Mouse (Mus musculus) C2C12 (cell line): ENCODE measurements at regions not wholly inside any gene's neighbourhood (a gene's known extent, or its start where the extent isn't known, plus 50 kb on each side); places are given as distances from the start of the nearest gene placed in this dataset.

ENCODE experiments used
- CEBPB ChIP-seq: IDR thresholded peaks from one replicate; pipeline ENCODE4 v1.6.1; 2011; ENCODE audit warnings: low read depth, mild to moderate bottlenecking, control low read depth, moderate library complexity
- CTCF ChIP-seq: IDR thresholded peaks from one replicate; pipeline ENCODE4 v1.5.1; 2011; ENCODE audit not compliant: control insufficient read depth, insufficient read depth, insufficient read length
- FOSL1 ChIP-seq: IDR thresholded peaks from one replicate; pipeline ENCODE4 v1.8.0; 2011; ENCODE audit warnings: mild to moderate bottlenecking, low read length; ENCODE audit not compliant: poor library complexity, insufficient read depth, severe bottlenecking
- MYOG ChIP-seq: IDR thresholded peaks from one replicate; pipeline ENCODE4 v1.6.1; 2011; ENCODE audit not compliant: control insufficient read depth, insufficient read length; ENCODE audit errors: extremely low read depth
- USF1 ChIP-seq: IDR thresholded peaks from one replicate; pipeline ENCODE4 v1.6.1; 2011; ENCODE audit warnings: low read depth, mild to moderate bottlenecking, control low read depth, moderate library complexity

GRCm38 (mm10) chr3:121600841-121601240, 68.6 kb upstream of the Slc44a3 start:
- no peak for TF ChIP-seq CTCF
- no peak for TF ChIP-seq CEBPB
- TF ChIP-seq USF1: no peak
- TF ChIP-seq FOSL1: no peak
- no peak for TF ChIP-seq MYOG
